Mouse (Mus musculus): Measurements from ENCODE around the gene Ptprm. TPM values are rescaled to one million over a fixed set of nuclear protein-coding genes. Genes with fewer than 3 reads are reported as not detected.

Ptprm gene
- polyA plus RNA-seq, 1 experiment: 4.4 TPM

DNA sequence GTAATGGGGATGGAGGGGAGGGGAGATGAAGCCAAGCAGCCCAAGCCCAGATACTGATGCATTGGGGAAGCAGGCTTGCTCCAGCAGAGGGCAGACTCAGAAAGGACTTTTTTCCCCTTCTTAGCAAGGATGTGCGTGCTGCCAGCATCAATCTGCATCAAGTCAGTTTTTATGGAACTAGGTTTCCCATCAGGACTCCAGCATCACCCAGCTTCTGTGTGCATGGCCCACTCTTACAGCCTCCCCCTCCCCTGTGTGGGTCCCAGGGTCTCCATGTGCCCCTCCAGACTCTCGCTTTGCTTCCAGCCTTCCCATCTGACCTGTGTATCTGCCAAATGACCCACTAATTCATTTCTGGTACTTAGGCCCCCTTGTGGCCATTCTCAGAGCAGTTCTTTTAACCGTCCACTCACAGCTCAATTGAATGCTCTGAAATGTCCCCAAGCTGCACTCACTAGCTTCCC, 599.0 kb downstream of the Ptprm start:
- Histone ChIP-seq H3K4me1 (replicated peaks; ENCODE audit: control insufficient read depth, insufficient read depth, low read length) (no peaks in the 10 kb centered on the region), H3K27ac (ENCODE audit: control insufficient read depth, insufficient read depth, low read length) (no peak overlapping the region), H3K4me3 (ENCODE audit: control insufficient read depth, insufficient read depth, low read length) (no peak overlapping the region), H3K27me3 (ENCODE audit: control insufficient read depth, insufficient read depth, low read length) (no peaks in the 10 kb centered on the region), H3K36me3 (ENCODE audit: control insufficient read depth, insufficient read depth, low read length) (no peaks in the 10 kb centered on the region)
- WGBS: 42% methylated on average over 3 of the region's 3 CpGs
- no peak for DNase-seq
- TF ChIP-seq CTCF (IDR thresholded peaks at IDR 0.05; ENCODE audit: borderline replicate concordance, control insufficient read depth, extremely low read depth, insufficient read depth, low read length, poor library complexity) (no peak), POLR2A (IDR thresholded peaks at IDR 0.05; ENCODE audit: control insufficient read depth, extremely low read depth, insufficient read depth, low read length, poor library complexity) (no peak)

DNA sequence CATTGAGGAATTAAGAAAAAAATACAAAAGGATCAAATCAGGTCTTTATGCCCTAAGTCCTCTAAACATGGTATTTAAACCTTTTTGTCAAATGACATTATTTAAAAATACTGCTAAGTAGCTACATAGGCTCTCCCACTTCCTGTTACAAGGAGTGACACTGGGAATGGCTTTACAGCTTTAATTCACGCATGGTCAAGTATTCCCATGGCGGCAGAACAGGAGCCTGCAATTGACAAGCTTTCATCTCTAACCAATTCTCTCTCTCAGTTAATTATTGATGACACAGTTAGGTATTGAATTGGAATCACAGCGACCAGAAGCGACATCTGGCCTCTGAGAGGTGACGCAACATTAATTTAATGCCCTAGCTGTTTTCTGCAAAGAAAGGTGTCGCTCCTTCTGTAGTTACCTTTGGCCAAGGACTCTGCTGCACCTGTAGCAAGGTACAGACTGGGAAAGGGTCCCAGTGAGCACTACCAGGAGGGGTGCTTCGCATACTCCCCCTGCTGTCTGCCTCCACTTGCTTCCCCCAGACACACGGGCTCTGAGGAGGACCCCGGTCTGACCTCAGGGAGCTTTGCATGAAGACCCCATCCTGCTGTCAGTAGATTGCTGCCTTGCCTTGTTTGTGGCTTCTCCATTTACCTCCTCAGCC, 599.9 kb downstream of the Ptprm start:
- DNase-seq: no peak
- Histone ChIP-seq H3K36me3 (ENCODE audit: control insufficient read depth, insufficient read depth, low read length) (no peaks in the 10 kb centered on the region), H3K4me1 (replicated peaks; ENCODE audit: control insufficient read depth, insufficient read depth, low read length) (no peaks in the 10 kb centered on the region), H3K27me3 (ENCODE audit: control insufficient read depth, insufficient read depth, low read length) (no peaks in the 10 kb centered on the region), H3K4me3 (ENCODE audit: control insufficient read depth, insufficient read depth, low read length) (no peak overlapping the region), H3K27ac (ENCODE audit: control insufficient read depth, insufficient read depth, low read length) (no peak overlapping the region)
- 89% methylated on average over 9 of the region's 9 CpGs for WGBS
- TF ChIP-seq CTCF (IDR thresholded peaks at IDR 0.05; ENCODE audit: borderline replicate concordance, control insufficient read depth, extremely low read depth, insufficient read depth, low read length, poor library complexity) (no peak), POLR2A (IDR thresholded peaks at IDR 0.05; ENCODE audit: control insufficient read depth, extremely low read depth, insufficient read depth, low read length, poor library complexity) (no peak)

DNA sequence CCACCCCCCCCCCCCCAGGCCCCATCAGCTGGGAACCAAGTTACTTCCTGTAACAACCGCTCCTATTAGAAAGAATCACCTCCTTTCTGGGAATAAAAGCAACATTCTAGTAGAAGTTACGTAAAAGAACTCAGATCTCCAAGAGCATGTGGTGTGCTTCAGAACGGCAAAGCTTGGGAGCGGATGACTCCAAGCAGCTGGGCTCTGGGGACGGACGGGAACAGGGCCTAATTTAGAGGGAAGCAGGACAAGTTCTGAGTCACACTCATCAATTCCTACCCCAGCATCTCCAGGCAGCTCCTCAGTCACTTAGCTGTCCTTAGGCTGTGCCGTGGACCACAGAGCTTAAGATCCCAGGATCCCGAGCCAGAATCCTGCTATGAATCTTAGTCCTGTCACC, 602.5 kb downstream of the Ptprm start:
- TF ChIP-seq CTCF (IDR thresholded peaks at IDR 0.05; ENCODE audit: borderline replicate concordance, control insufficient read depth, extremely low read depth, insufficient read depth, low read length, poor library complexity) (no peak), POLR2A (IDR thresholded peaks at IDR 0.05; ENCODE audit: control insufficient read depth, extremely low read depth, insufficient read depth, low read length, poor library complexity) (no peak)
- H3K4me1 ChIP-seq (replicated peaks; ENCODE audit: control insufficient read depth, insufficient read depth, low read length): no peaks in the 10 kb centered on the region
- H3K27ac ChIP-seq (ENCODE audit: control insufficient read depth, insufficient read depth, low read length): no peak overlapping the region
- H3K4me3 ChIP-seq (ENCODE audit: control insufficient read depth, insufficient read depth, low read length): no peak overlapping the region
- H3K36me3 ChIP-seq (ENCODE audit: control insufficient read depth, insufficient read depth, low read length): no peaks in the 10 kb centered on the region
- no peak for DNase-seq
- 98% methylated on average over 8 of the region's 8 CpGs for WGBS
- H3K27me3 ChIP-seq (ENCODE audit: control insufficient read depth, insufficient read depth, low read length): no peaks in the 10 kb centered on the region

- H3K36me3 ChIP-seq (ENCODE audit: control insufficient read depth, insufficient read depth, low read length): no peaks in the 10 kb centered on the region
- DNase-seq: no peak
- H3K27me3 ChIP-seq (ENCODE audit: control insufficient read depth, insufficient read depth, low read length): no peaks in the 10 kb centered on the region
- no peak overlapping the region for H3K4me3 ChIP-seq (ENCODE audit: control insufficient read depth, insufficient read depth, low read length)
- TF ChIP-seq POLR2A (IDR thresholded peaks at IDR 0.05; ENCODE audit: control insufficient read depth, extremely low read depth, insufficient read depth, low read length, poor library complexity) (no peak), CTCF (IDR thresholded peaks at IDR 0.05; ENCODE audit: borderline replicate concordance, control insufficient read depth, extremely low read depth, insufficient read depth, low read length, poor library complexity) (no peak)
- H3K27ac ChIP-seq (ENCODE audit: control insufficient read depth, insufficient read depth, low read length): no peak overlapping the region
- H3K4me1 ChIP-seq (replicated peaks; ENCODE audit: control insufficient read depth, insufficient read depth, low read length): no peaks in the 10 kb centered on the region
- 78% methylated on average over 4 of the region's 4 CpGs for WGBS
Measured at GRCm38 (mm10) chr17:66750481-66751206, 603.6 kb downstream of the Ptprm start.

GRCm38 (mm10) chr17:66749976-66750375, 604.3 kb downstream of the Ptprm start:
- H3K27ac ChIP-seq (ENCODE audit: control insufficient read depth, insufficient read depth, low read length): no peak overlapping the region
- no peak for TF ChIP-seq CTCF (IDR thresholded peaks at IDR 0.05; ENCODE audit: borderline replicate concordance, control insufficient read depth, extremely low read depth, insufficient read depth, low read length, poor library complexity)
- TF ChIP-seq POLR2A (IDR thresholded peaks at IDR 0.05; ENCODE audit: control insufficient read depth, extremely low read depth, insufficient read depth, low read length, poor library complexity): no peak
- WGBS: 92% methylated on average over 7 of the region's 7 CpGs
- no peak overlapping the region for H3K4me3 ChIP-seq (ENCODE audit: control insufficient read depth, insufficient read depth, low read length)
- no peaks in the 10 kb centered on the region for H3K36me3 ChIP-seq (ENCODE audit: control insufficient read depth, insufficient read depth, low read length)
- no peaks in the 10 kb centered on the region for H3K4me1 ChIP-seq (replicated peaks; ENCODE audit: control insufficient read depth, insufficient read depth, low read length)
- no peaks in the 10 kb centered on the region for H3K27me3 ChIP-seq (ENCODE audit: control insufficient read depth, insufficient read depth, low read length)
- DNase-seq: no peak

GRCm38 (mm10) chr17:66746506-66746905, 607.8 kb downstream of the Ptprm start:
- H3K27ac ChIP-seq (ENCODE audit: control insufficient read depth, insufficient read depth, low read length): no peak overlapping the region
- H3K4me1 ChIP-seq (replicated peaks; ENCODE audit: control insufficient read depth, insufficient read depth, low read length): no peaks in the 10 kb centered on the region
- no peak for DNase-seq
- H3K36me3 ChIP-seq (ENCODE audit: control insufficient read depth, insufficient read depth, low read length): no peaks in the 10 kb centered on the region
- H3K27me3 ChIP-seq (ENCODE audit: control insufficient read depth, insufficient read depth, low read length): no peaks in the 10 kb centered on the region
- TF ChIP-seq CTCF (IDR thresholded peaks at IDR 0.05; ENCODE audit: borderline replicate concordance, control insufficient read depth, extremely low read depth, insufficient read depth, low read length, poor library complexity) (no peak), POLR2A (IDR thresholded peaks at IDR 0.05; ENCODE audit: control insufficient read depth, extremely low read depth, insufficient read depth, low read length, poor library complexity) (no peak)
- whole genome bisulfite sequencing: 95% methylated on average over 8 of the region's 8 CpGs
- no peak overlapping the region for H3K4me3 ChIP-seq (ENCODE audit: control insufficient read depth, insufficient read depth, low read length)

All from thymus, adult 2 months (tissue).